Mouse (Mus musculus): Measurements from ENCODE around the gene Csnk1e. TPM values are rescaled to one million over a fixed set of nuclear protein-coding genes. Genes with fewer than 3 reads are reported as not detected.

The Csnk1e gene
- polyA plus RNA-seq, 1 experiment from 2014 or later = 99.6 TPM

GRCm38 (mm10) chr15:79402836-79403762, 52.3 kb downstream of the Csnk1e start, which contains the start of gene Tmem184b:
Gene Tmem184b (minus strand): TSS chr15:79403569.
- WGBS = under 1% methylated on average over 90 of the region's 90 CpGs
- ATAC-seq (ENCODE audit: insufficient read depth) = peak; percentile 86
- no peaks in the 10 kb centered on the region for H3K27me3 ChIP-seq (ENCODE audit: insufficient read depth, low read length)

GRCm38 (mm10) chr15:79402176-79402575, 53.2 kb downstream of the Csnk1e start:
- peak overlapping the region; percentile 96 for H3K4me3 ChIP-seq (ENCODE audit: low read depth, low read length)
- H3K9me3 ChIP-seq (ENCODE audit: low read depth, low read length) = no peaks in the 10 kb centered on the region
- no peaks in the 10 kb centered on the region for H3K27me3 ChIP-seq (ENCODE audit: insufficient read depth, low read length)
- ATAC-seq (ENCODE audit: insufficient read depth) (no peak), DNase-seq (no peak)
- H3K36me3 ChIP-seq (ENCODE audit: insufficient read depth) = 0 out of 2 replicates have a peak, but pooled peaks cover 3% of the 10 kb centered on the region
- H3K9ac ChIP-seq = peak overlapping the region; percentile 87
- 11% methylated on average over 5 of the region's 5 CpGs for WGBS
- peaks cover 32% of the 10 kb centered on the region for H3K4me1 ChIP-seq (ENCODE audit: insufficient read depth)
- peak overlapping the region; percentile 94 for H3K4me2 ChIP-seq
- no peak for TF ChIP-seq CTCF (IDR thresholded peaks at IDR 0.05; ENCODE audit: low read depth)
- H3K27ac ChIP-seq (ENCODE audit: low read depth) = 0 out of 2 replicates have a peak overlapping the region, but pooled peaks have one; percentile 85

More at GRCm38 (mm10) chr15:79402836-79403762, 52.3 kb downstream of the Csnk1e start, which contains the start of gene Tmem184b:
- TF ChIP-seq CTCF (IDR thresholded peaks at IDR 0.05; ENCODE audit: low read depth) = no peak
- Histone ChIP-seq H3K4me3 (ENCODE audit: low read depth, low read length) (peak within 1 kb of the TSS; percentile 96), H3K9ac (peak within 1 kb of the TSS; percentile 87), H3K36me3 (ENCODE audit: insufficient read depth) (no peaks in the 10 kb centered on the region), H3K27ac (ENCODE audit: low read depth) (peak within 1 kb of the TSS; percentile 85), H3K4me1 (ENCODE audit: insufficient read depth) (peaks cover 32% of the 10 kb centered on the region), H3K4me2 (peak within 1 kb of the TSS; percentile 94), H3K9me3 (ENCODE audit: low read depth, low read length) (no peaks in the 10 kb centered on the region)
- peak; percentile 95 for DNase-seq

GRCm38 (mm10) chr15:79400975-79401365, 54.4 kb downstream of the Csnk1e start:
- ATAC-seq (ENCODE audit: insufficient read depth) = no peak
- peaks cover 33% of the 10 kb centered on the region for H3K4me1 ChIP-seq (ENCODE audit: insufficient read depth)
- 51% methylated on average over 7 of the region's 7 CpGs for WGBS

GRCm38 (mm10) chr15:79400134-79400974, 55.0 kb downstream of the Csnk1e start:
- Histone ChIP-seq H3K9ac (peak overlapping the region; percentile 20; the same call in 1 of the 2 replicates), H3K27ac (ENCODE audit: low read depth) (peak overlapping the region; percentile 61; the same call in 1 of the 2 replicates), H3K4me2 (peak overlapping the region; percentile 94; the same call in 1 of the 2 replicates), H3K4me1 (ENCODE audit: insufficient read depth) (peaks cover 37% of the 10 kb centered on the region), H3K27me3 (ENCODE audit: insufficient read depth, low read length) (no peaks in the 10 kb centered on the region), H3K4me3 (ENCODE audit: low read depth, low read length) (no peak overlapping the region), H3K36me3 (ENCODE audit: insufficient read depth) (0 out of 2 replicates have a peak, but pooled peaks cover 3% of the 10 kb centered on the region), H3K9me3 (ENCODE audit: low read depth, low read length) (no peaks in the 10 kb centered on the region)
- DNase-seq (no peak), ATAC-seq (ENCODE audit: insufficient read depth) (no peak)
- 49% methylated on average over 6 of the region's 6 CpGs for WGBS
- no peak for TF ChIP-seq CTCF (IDR thresholded peaks at IDR 0.05; ENCODE audit: low read depth)

More at GRCm38 (mm10) chr15:79400975-79401365, 54.4 kb downstream of the Csnk1e start:
- Histone ChIP-seq H3K9ac (peak overlapping the region; percentile 20), H3K36me3 (ENCODE audit: insufficient read depth) (0 out of 2 replicates have a peak, but pooled peaks cover 3% of the 10 kb centered on the region), H3K4me2 (peak overlapping the region; percentile 94), H3K4me3 (ENCODE audit: low read depth, low read length) (peak overlapping the region; percentile 96; the same call in 1 of the 2 replicates), H3K27ac (ENCODE audit: low read depth) (peak overlapping the region; percentile 61; the same call in 1 of the 2 replicates), H3K9me3 (ENCODE audit: low read depth, low read length) (no peaks in the 10 kb centered on the region), H3K27me3 (ENCODE audit: insufficient read depth, low read length) (no peaks in the 10 kb centered on the region)
- TF ChIP-seq CTCF (IDR thresholded peaks at IDR 0.05; ENCODE audit: low read depth) = no peak
- DNase-seq = no peak

GRCm38 (mm10) chr15:79399231-79400052, 55.9 kb downstream of the Csnk1e start:
- H3K9ac ChIP-seq = 0 out of 2 replicates have a peak overlapping the region, but pooled peaks have one; percentile 9
- TF ChIP-seq CTCF (IDR thresholded peaks at IDR 0.05; ENCODE audit: low read depth) = peak; percentile 45
- H3K27me3 ChIP-seq (ENCODE audit: insufficient read depth, low read length) = no peaks in the 10 kb centered on the region
- no peaks in the 10 kb centered on the region for H3K9me3 ChIP-seq (ENCODE audit: low read depth, low read length)
- no peak overlapping the region for H3K4me2 ChIP-seq
- no peak overlapping the region for H3K27ac ChIP-seq (ENCODE audit: low read depth)
- DNase-seq (peak; percentile 75), ATAC-seq (ENCODE audit: insufficient read depth) (no peak)
- peaks cover 44% of the 10 kb centered on the region for H3K4me1 ChIP-seq (ENCODE audit: insufficient read depth)
- WGBS = 62% methylated on average over 14 of the region's 14 CpGs
- no peak overlapping the region for H3K4me3 ChIP-seq (ENCODE audit: low read depth, low read length)
- 0 out of 2 replicates have a peak, but pooled peaks cover 3% of the 10 kb centered on the region for H3K36me3 ChIP-seq (ENCODE audit: insufficient read depth)

- Histone ChIP-seq H3K4me3 (ENCODE audit: low read depth, low read length) (peak overlapping the region; percentile 10; the same call in 1 of the 2 replicates), H3K36me3 (ENCODE audit: insufficient read depth) (0 out of 2 replicates have a peak, but pooled peaks cover 7% of the 10 kb centered on the region), H3K9me3 (ENCODE audit: low read depth, low read length) (no peaks in the 10 kb centered on the region), H3K4me1 (ENCODE audit: insufficient read depth) (peaks cover 66% of the 10 kb centered on the region), H3K9ac (no peak overlapping the region), H3K27ac (ENCODE audit: low read depth) (no peak overlapping the region), H3K27me3 (ENCODE audit: insufficient read depth, low read length) (no peaks in the 10 kb centered on the region), H3K4me2 (peak overlapping the region; percentile 43)
- TF ChIP-seq CTCF (IDR thresholded peaks at IDR 0.05; ENCODE audit: low read depth) = peak; percentile 72
- DNase-seq (peak; percentile 72), ATAC-seq (ENCODE audit: insufficient read depth) (no peak)
- WGBS = 73% methylated on average over 11 of the region's 11 CpGs
Observed at GRCm38 (mm10) chr15:79396736-79397135, 58.6 kb downstream of the Csnk1e start.
